Mouse (Mus musculus): ENCODE results near the gene Asxl1.

Gene Asxl1

GRCm38 (mm10) chr2:153345454-153346220, at the start of gene Asxl1:
Gene Asxl1 (plus strand): TSS chr2:153345829.
- CTCF ChIA-PET = interaction anchor here (1.0 kb wide), 1 partner anchor 121 kb away, joined by 6 read pairs; the partner anchor contains the start of gene Tspyl3

GRCm38 (mm10) chr2:153297771-153298170, 47.9 kb upstream of the Asxl1 start:
- CTCF ChIA-PET = no interaction called here

GRCm38 (mm10) chr2:153298460-153298859, 47.2 kb upstream of the Asxl1 start:
- CTCF ChIA-PET = interaction anchor here (1.1 kb wide), 1 partner anchor 15 kb away, joined by 3 read pairs; no protein-coding TSS in a partner anchor

GRCm38 (mm10) chr2:153298863-153299262, 46.8 kb upstream of the Asxl1 start:
- CTCF ChIA-PET = interaction anchor here (1.1 kb wide), 1 partner anchor 16 kb away, joined by 3 read pairs; no protein-coding TSS in a partner anchor

- CTCF ChIA-PET = no interaction called here
These were observed 44.5 kb upstream of the Asxl1 start for GRCm38 (mm10) chr2:153301123-153301522.

GRCm38 (mm10) chr2:153305240-153305639, 40.4 kb upstream of the Asxl1 start:
- CTCF ChIA-PET = no interaction called here

- CTCF ChIA-PET = interaction anchor here (0.7 kb wide), 1 partner anchor 68 kb away, joined by 6 read pairs; no protein-coding TSS in a partner anchor
These were observed 37.0 kb upstream of the Asxl1 start for GRCm38 (mm10) chr2:153308586-153308985.

GRCm38 (mm10) chr2:153309106-153309505, 36.5 kb upstream of the Asxl1 start:
- CTCF ChIA-PET = no interaction called here

- CTCF ChIA-PET = no interaction called here
These were observed 35.4 kb upstream of the Asxl1 start for GRCm38 (mm10) chr2:153310228-153310627.

GRCm38 (mm10) chr2:153312884-153313283, 32.7 kb upstream of the Asxl1 start:
- CTCF ChIA-PET = no interaction called here

- CTCF ChIA-PET = no interaction called here
These were observed 27.2 kb upstream of the Asxl1 start for GRCm38 (mm10) chr2:153318408-153318807.

- CTCF ChIA-PET = no interaction called here
These were observed 26.5 kb upstream of the Asxl1 start for GRCm38 (mm10) chr2:153319036-153319643.

- CTCF ChIA-PET = no interaction called here
These were observed 19.8 kb upstream of the Asxl1 start for GRCm38 (mm10) chr2:153325706-153326376.

GRCm38 (mm10) chr2:153332271-153332670, 13.4 kb upstream of the Asxl1 start:
- CTCF ChIA-PET = interaction anchor here (0.6 kb wide), 1 partner anchor 19 kb away, joined by 3 read pairs; no protein-coding TSS in a partner anchor

GRCm38 (mm10) chr2:153332981-153333380, 12.6 kb upstream of the Asxl1 start:
- CTCF ChIA-PET = interaction anchor here (0.6 kb wide), 1 partner anchor 19 kb away, joined by 3 read pairs; no protein-coding TSS in a partner anchor

- CTCF ChIA-PET = no interaction called here
These were observed 11.8 kb upstream of the Asxl1 start for GRCm38 (mm10) chr2:153333822-153334232.

GRCm38 (mm10) chr2:153334281-153334680, 11.3 kb upstream of the Asxl1 start:
- CTCF ChIA-PET = no interaction called here

- CTCF ChIA-PET = no interaction called here
These were observed 9.5 kb upstream of the Asxl1 start for GRCm38 (mm10) chr2:153336117-153336516.

GRCm38 (mm10) chr2:153338361-153339350, 7.0 kb upstream of the Asxl1 start:
- CTCF ChIA-PET = interaction anchor here (0.5 kb wide), 1 partner anchor 289 kb away, joined by 6 read pairs; no protein-coding TSS in a partner anchor

GRCm38 (mm10) chr2:153342166-153342565, 3.5 kb upstream of the Asxl1 start:
- CTCF ChIA-PET = no interaction called here

GRCm38 (mm10) chr2:153342602-153343001, 3.0 kb upstream of the Asxl1 start:
- CTCF ChIA-PET = no interaction called here

Measured in spleen, embryonic (tissue).